Mouse (Mus musculus) layer of hippocampus, adult 8-10 months (tissue): Measurements from ENCODE around the gene Il5ra. TPM values are rescaled to one million over a fixed set of nuclear protein-coding genes. Genes with fewer than 3 reads are reported as not detected.

Experiments
- DNase-seq, 2 experiments: peaks; one replicate each; pipeline ENCODE4 v3.0.0; 2022; ENCODE audit warnings: low spot score in 2 of 2
- total RNA-seq, 4 experiments: library from RNA; stranded (reverse); gene quantifications; 2 replicates each; pipeline ENCODE4 v1.2.4; 2022

The Il5ra gene
- total RNA-seq, result not detected

DNA sequence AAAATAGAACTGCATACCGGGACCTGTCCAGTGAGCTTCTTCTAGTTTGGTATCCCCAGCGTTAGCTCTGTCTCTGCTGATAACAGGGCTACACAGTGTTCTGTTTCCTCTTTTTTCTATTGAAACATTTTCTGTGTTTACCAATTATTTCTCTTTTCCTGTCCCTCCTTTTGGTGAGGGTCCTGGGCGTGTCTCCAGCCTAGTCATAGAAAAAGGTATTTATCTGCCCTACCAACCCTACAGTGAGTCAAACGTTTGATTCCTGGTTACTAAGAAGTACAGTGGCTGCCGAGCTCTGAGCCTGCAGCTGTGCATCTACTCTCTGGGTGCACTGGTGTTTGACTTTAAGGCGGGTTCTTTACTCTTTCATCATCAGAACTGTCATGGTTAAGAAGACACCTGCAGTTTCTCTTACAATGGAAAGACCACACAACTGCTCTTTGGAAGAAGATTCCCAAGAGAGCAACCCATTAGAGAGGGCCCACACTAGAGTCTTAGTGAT is at the start of gene Il5ra:
Gene Il5ra (minus strand): TSS at position 151 of the 502 bp plus-strand sequence.
- no peak for DNase-seq

DNA sequence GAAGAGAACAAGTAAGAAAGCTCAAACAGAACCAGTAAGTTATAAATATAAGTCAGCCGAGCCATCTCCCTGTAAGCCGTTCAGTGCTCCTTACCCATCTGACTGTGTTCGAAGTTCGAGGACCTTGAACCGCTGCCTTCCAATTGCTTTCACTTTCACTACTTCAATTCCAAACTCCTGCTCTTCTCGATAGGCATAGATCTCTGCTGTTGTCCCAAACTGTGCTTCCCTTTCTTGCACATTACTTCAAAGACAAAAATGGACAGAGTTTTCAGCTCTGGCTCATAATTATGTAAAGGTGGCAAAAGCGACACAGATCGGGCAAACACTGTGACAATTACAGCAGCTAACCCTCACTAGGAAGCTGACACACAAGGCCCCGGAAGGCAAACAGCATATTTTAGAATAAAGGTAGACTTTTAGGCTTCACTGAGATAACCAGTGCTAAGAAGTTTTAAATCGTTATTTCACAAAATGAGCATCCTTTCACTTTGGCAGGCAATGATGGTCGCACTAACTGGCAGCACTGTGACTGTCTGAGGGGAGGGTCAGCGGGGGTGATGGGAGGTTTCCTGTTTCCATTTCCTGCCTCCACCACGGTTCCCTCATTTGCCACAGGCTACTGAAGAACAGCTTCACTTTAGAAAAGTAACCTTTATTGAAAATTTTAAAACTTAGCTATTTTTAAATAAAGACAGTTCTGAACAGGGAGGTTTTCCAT is 45.4 kb upstream of the Il5ra start:
- no peak for DNase-seq

DNA sequence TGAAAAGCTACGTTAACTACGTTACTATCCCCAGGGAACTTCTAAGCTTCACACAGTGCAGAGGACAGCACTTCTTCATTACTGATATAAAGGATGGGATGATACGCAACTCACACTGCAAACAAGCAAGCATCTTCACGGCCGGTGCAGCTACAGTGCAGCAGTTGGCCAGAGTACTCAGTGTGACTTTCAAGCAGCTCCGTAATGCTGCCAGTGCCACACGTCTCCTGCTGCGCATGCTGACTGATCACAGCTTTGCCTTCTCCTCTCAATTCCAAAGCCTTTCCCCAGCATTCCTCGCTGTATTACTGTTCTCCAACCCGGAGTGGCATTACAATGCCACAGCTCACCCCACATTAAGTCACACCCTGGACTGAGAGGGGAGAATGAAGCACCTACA is 44.8 kb upstream of the Il5ra start:
- DNase-seq, result no peak

DNA sequence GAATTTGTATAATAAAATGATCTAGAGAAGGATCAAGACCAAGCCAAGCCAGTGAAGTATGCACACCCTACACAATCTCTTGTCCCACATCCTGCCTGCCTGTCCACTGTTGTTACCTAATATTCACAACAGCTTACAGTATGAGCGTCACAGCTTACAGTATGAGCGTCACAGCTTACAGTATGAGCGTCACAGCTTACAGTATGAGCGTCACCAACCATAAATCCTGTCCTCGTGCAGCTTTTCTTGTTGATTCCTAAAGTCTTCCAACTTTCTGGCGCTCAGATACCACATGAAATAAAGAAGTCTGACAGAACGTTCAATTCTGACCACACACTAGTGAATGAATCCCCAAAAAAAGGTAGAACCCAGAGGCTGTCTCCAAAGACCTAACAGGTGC is 44.3 kb upstream of the Il5ra start:
- DNase-seq, result no peak

DNA sequence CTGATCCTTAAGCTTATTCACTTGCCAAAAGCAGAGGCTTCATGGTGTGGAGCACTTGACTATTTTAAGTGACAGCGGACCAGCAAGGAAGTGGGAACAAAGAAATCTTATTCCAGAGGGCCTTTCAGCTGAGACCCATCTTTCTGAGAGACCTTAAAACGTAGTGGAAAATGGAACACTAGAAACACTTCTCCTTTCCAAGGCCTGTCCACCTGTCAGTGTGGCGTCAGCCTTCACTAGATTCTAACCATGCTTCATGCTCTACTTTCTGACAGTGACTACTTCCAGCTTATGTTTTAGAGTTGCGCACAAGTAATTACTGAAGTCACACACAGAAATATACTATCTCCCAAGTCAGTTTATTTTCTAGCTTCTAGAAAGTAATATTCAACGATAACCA is 43.6 kb upstream of the Il5ra start:
- DNase-seq, result no peak

DNA sequence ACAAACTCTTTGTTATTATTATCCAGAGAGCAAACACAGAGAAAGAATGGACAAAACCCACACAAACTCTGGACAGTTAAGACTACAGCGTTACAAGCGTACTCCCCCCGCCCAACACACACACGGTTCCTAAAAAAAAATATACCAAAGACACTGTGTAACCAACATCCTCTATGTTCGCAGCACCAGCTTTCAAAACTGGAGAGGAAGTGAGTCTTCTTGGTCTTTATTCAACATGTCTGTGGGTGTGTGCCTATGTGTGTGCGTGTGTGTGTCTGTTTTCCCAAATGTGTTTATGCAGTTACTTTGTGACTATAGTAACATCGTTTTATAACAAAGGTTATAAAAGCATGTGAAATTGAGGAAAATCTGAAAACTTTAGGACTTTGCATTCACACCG is 42.6 kb upstream of the Il5ra start:
- no peak for DNase-seq

DNA sequence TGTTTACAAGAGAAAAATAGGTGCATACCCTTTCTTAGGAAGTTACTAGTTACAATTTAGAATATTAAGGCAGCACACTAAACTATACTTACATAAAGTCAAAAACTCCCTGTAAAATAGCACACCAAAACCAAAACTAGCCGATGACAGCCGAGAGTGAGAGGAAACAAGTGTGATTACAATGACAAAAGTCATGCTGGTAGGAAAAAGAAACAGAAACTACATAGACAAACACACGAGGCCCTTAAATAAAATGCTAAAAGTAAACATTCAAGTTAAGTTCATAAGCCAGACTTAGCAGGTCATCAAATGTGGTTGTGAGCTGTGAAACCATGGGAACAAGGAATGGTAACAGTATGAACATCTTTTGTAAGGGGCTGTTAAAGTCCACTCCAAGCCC is 38.3 kb upstream of the Il5ra start:
- DNase-seq, result no peak

DNA sequence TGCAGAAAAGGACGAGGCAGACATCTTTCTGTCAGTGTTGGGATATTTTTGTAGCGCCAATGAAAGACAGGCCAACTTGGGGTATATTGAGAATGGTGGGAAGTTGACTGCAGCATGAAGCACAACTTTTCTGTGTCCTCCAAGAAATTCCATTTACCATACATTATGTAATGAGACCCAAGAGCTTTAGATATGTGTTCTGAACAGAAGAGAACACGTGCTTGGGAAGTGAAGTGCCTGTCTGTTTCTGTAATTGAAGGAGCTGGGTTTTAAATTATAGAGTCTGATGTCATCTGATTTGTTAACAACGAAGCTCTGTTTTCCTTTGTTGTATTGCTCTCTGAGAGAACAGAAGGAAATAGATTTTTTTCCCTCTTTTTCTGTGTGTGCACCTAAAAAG is 21.2 kb upstream of the Il5ra start:
- DNase-seq, result no peak

DNA sequence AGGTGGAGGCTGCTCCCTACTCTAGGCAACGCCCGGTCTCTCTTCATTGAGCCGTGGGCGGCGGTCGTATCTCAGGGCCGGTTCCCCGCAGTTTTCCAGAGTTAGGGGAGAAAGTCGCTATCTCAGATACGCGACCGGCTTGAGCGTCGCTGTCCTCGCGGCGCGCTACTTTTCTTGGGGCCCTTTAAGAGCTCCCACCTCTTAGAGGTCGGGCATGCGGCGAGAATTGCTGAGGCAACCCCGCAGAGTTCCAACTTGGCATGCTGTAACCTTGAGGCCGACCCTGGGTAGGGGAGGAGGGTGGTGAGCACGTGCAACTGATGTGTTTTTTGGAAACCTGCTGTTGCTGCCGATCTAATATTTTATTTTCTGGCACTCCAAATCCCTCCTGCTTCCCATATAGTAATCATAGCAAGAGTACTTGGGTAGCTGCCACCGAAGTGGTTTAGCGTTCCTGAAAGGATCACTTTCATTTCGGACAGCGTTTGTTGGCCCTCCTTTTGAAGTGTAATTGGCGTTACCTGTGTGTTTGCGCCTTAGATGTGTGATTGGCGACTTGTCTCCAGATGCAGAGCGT is 20.5 kb upstream of the Il5ra start:
- no peak for DNase-seq

DNA sequence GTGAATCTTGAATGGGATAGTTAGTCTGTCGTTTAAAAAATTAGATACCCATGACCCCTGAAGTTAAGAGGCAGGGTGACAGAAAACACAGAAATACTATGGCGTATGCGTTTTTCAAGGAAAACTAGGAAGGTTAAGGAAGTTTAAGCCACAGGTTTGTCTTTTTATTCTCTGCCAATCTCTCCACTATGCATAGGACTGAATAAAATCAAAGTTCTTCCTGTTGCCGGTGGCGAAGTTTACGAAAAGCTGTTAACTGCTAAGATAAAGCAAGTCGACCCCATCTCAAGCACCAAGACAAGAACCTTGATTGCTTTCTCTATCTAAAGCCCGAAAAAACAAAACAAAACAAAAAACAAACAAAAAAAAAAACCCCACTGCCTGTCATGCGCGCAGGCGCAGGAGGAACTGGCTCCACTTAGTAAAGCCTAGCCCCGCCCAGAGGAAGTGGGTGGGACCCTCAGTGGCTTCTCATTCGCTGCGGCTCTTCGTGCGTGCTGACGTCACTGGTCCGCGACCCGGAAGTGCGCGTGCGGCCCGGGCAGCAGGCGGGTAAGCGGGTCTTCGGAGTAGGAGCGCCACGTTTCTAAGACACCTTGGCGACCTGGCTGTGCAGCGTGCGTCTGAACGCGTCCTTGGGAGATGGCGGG is 19.9 kb upstream of the Il5ra start, which contains the start of gene Trnt1:
Gene Trnt1 (plus strand): TSS at position 481 of the 650 bp plus-strand sequence.
- DNase-seq, result peak; percentile 95 to 96

DNA sequence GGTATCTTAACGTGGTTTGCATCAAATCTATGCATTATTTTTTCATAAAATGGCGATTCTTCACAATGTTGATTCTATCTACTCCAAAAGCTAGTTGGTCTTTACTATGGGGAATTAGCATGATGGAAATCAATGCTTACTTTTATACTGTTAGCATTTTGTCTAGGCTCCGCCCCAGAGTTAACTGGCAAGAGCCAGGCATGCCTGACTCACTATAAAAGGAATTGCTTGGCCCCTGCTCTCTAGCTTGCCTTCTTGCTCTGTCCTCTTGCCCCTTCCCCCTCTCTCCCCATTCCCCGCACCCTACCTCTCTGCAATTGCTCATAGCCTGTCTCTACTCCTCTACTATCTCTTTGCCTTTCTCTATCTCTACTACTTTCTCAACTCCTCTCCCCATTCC is 17.9 kb upstream of the Il5ra start:
- DNase-seq, result no peak

DNA sequence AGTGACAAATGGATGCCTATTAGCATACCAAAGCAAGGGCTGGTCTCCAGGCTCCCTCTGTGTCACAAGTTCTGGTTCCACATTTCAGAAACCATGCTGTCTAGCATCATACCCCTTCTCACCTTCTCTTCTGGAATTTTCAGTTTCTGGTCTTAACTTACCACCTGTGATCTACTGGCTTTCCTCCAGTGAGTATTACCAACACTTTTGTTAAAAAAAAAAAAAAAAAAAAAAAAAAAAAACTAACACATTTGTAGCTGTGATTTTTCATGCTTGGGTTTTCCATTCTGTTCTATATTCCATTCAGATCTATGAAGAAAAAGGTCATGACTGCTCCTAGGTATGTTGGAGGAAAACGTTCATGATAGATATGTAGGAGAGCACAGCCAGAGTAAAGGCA is 17.1 kb upstream of the Il5ra start:
- DNase-seq, result no peak

DNA sequence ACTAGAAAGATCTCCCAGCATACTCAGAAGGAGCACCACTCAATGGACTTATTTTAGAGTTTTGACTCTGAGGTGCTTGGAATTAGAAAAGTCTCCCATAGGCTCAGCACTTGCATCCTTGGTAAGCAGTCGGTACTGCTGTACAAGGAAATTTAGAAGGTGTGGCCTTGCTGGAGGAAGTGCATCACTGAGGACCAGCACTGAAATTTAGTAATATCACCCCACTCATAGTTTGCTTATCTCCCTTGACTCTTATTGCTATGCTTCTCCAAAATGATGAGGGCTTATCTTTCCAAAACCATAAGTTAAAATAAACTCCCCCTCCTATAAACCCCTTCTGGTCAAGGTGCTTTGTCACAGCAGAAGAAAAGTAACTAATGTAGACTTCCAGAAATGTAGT is 12.6 kb upstream of the Il5ra start:
- no peak for DNase-seq

DNA sequence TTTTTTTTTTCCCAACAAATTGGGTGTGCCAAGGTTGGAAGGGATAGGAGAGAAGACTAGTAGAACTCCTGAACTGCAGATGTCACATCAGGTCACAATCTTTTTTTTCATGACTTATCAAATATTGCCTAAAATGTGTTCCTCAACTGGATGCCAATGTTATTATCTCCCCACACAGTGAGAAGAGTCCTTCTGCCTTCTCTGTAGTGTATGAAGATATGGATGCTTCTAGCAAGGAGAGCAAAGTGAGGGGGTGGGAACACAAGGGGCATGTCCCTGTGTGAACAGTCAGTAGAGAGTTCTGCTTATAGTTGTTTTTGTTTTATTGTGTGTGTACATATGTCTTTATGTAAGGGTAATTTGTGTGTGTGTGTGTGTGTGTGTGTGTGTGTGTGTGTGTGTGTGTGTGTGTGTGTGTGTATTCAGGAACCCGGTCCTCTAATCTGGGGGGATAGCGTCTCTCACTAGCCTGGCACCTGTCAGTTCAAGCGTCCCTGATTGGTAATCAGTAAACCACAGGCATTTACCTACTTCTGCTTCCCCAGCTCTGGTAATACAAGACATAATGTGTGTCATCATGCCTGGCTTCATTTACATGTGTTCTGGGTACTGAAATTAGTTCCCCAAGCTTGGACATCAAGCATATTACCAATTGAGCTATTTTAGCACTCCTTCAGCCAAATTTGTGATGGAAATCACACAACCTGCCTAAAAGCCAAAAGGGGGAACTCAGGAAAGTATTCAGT is 11.8 kb upstream of the Il5ra start:
- DNase-seq, result no peak

DNA sequence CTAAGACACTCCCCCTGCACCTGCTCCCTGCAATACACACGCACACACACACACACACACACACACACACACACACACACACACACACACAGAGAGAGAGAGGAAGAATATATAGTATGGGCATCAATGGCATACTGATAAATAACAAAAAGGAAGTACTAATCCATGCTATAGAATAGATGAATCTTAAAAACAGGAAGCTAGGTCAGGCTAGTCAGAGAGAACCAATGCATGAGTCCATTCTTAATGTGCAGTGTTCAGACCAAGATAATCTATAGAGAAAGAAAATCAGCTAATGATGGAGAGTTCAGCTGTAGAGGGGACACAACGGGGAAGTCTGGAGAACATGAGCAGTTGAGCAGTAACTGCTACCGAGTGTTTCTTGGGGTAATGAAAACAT is 9.5 kb upstream of the Il5ra start:
- no peak for DNase-seq

DNA sequence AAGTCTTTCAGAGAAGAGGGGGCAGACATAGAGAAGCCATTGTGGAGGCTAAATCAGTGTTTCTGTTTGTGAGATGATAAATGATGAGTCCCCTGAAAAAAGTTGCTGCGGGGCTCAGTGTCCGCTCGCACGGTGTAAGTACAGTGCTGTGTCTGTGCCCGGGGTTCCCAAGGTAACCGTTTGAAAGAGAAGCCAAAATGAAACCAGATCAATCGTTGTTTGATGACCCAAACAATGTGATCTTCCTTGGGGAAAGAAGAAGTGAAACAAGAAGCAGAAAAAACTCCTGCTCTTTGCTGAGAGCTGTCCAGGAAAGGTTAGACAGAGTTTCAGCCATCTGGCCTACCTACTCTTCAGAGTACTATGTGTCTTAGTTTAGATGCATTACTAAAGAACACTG is 1.5 kb upstream of the Il5ra start:
- no peak for DNase-seq

DNA sequence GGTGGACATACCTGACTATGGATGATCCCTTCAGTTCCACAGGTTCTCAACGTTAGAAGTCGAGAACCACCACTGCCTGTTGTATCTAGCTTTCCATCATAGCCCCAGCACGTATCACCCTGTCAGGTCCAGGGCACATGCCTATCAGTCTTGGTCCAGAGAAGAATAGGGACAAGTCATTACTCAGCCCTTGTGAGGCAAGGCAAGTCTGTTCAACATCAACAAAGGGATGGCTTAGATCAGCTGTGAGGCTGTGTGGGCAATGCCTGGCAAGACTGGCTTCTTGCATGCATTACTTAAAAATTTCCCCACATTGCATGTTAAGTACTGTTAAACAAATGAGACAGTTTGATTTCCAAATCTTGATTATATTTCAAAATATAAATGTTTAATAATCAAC is 1.0 kb downstream of the Il5ra start:
- no peak for DNase-seq

DNA sequence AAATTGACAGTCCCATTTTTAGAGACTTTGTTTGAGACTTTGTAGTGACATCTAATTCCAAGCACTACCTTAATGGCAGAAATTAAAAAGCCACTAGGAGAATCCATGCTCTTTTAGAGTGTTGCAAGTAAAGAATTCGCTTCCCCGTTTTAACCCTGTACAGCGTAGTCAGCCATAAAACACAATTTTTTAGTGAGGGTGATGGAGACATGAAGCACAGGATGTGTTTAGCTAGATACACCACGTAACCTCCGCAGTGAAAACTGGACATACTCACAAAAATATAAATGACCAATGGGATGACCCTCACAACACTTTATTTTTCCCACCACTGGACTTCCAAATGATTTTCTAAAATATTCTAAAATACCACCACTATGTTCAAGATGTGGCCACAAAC is 1.6 kb downstream of the Il5ra start:
- no peak for DNase-seq

DNA sequence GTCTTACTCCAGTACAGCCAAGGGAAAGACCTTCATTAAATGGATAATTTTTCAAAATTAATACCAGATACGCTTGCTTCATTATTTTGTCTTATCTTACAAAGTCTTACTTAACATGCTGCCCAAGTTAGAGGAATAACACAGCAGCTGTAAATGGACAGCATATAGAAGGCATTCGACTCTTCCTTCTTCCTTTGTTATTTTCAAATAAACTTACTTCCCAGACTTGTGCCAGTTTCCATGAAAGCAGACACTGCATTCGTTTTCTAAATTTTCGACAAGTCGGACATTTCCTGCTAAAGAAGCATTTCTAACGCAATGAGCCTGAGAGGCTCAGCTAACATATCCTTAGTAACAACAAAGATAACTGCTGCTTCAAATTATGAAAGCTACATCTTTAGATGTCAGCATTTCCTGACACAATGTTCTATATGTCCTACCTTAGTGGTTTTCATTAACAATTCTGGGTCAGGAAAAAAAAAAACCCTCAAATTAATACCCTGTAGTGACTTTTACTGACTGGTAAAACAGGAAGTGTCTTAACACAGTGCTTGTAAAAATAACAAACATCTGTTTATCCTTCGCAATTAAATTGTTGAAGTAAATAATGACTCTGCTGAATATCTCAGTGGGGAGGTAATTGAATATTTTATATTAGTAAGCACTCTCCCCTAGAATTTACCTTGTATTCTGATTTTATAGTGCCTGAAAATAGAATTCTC is 3.0 kb downstream of the Il5ra start:
- no peak for DNase-seq

DNA sequence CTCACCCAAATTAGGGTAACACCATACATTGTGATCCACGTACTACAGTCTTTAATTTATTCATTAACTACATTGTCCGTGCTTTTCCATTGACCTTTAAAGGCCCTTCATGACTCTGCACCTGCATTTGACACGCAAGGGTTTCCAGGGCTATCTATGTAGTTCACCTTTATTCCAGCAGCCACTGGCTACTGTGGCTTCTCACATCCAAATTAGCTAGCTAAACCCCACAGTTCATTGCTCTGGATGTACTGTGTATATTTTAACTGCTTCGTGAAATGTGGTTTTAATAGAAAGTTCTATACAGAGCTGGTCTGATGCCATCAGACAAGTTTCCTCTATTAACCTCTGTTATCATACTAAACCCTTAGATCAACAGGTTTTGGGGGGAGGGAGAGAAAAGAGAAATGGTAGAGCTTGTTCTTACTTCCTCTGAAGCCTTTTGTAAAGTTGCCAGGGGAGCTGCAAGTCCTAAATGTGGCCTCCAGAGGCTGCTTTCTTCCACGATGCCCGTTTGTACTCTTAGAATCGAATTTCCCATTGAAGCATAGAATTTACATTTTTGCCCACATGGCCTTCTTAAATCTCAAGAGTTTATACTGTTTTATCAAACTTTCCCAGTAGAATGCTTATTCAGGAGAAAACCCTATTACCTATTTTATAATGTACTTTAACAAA is 5.1 kb downstream of the Il5ra start:
- no peak for DNase-seq
